Mouse (Mus musculus) stomach, embryonic 16.5 days (tissue): ENCODE data around the gene Emcn. TPM values are rescaled to one million over a fixed set of nuclear protein-coding genes. Genes with fewer than 3 reads are reported as not detected.

Experiments
- ATAC-seq: fragments of 200-750 bp; cut with Nextera tagmentation; 2 replicates; pipeline ENCODE4 v1.8.0; 2017; ENCODE audit warnings: moderate number of reproducible peaks, moderate TSS enrichment; ENCODE audit not compliant: insufficient read depth, low FRiP score
- H3K27ac ChIP-seq: fragments of 300-500 bp; sonication (generic); 2 replicates; pipeline ENCODE4 v1.5.1; 2014; ENCODE audit warnings: low read length
- H3K27me3 ChIP-seq: fragments of 300-500 bp; sonication (generic); 2 replicates; pipeline ENCODE4 v1.6.1; 2014; ENCODE audit warnings: low read length, control low read depth, mixed read lengths; ENCODE audit not compliant: control insufficient read depth, insufficient read depth
- H3K36me3 ChIP-seq: fragments of 300-500 bp; sonication (generic); 2 replicates; pipeline ENCODE4 v1.6.1; 2014; ENCODE audit warnings: low read length; ENCODE audit not compliant: control insufficient read depth, insufficient read depth
- H3K4me1 ChIP-seq: fragments of 300-500 bp; sonication (generic); 2 replicates; pipeline ENCODE4 v1.6.1; 2014; ENCODE audit warnings: low read length, control low read depth, mixed read lengths; ENCODE audit not compliant: control insufficient read depth, insufficient read depth
- H3K4me2 ChIP-seq: fragments of 300-500 bp; sonication (generic); 2 replicates; pipeline ENCODE4 v1.6.1; 2014; ENCODE audit warnings: low read depth, low read length, mixed read lengths
- H3K4me3 ChIP-seq: fragments of 300-500 bp; sonication (generic); replicated peaks from 2 replicates; pipeline ENCODE4 v1.5.1; 2014; ENCODE audit warnings: mild to moderate bottlenecking, low read length
- H3K9ac ChIP-seq: fragments of 300-500 bp; sonication (generic); 2 replicates; pipeline ENCODE4 v1.6.1; 2014; ENCODE audit warnings: low read length
- H3K9me3 ChIP-seq: fragments of 300-500 bp; sonication (generic); replicated peaks from 2 replicates; pipeline ENCODE4 v1.6.1; 2016; ENCODE audit warnings: low read length, control low read depth; ENCODE audit not compliant: control insufficient read depth
- WGBS: fragments of 180-500 bp; shearing (Covaris S2); extraction: QIAGEN DNeasy Blood & Tissue Kit; methylation state at CpG from one replicate; pipeline ENCODE4 v1.1.7; 2014; 5-methylcytosine and 5-hydroxymethylcytosine counted together
- polyA plus RNA-seq: library from polyadenylated mRNA; unstranded; fragments of >200 nt; fragmentation: Nextera tagmentation; extraction: Ambion mirVana; gene quantifications from 2 replicates; pipeline ENCODE4 v1.2.1, GENCODE M21; 2015

Gene Emcn
- polyA plus RNA-seq, 1 experiment from 2014 or later, result 23.2 TPM

GRCm38 (mm10) chr3:137465953-137466352 is 125.1 kb downstream of the Emcn start:
- no peak overlapping the region for H3K4me2 ChIP-seq
- H3K9ac ChIP-seq, result no peak overlapping the region
- H3K9me3 ChIP-seq, result no peaks in the 10 kb centered on the region
- H3K27ac ChIP-seq, result no peak overlapping the region
- no peaks in the 10 kb centered on the region for H3K36me3 ChIP-seq
- H3K27me3 ChIP-seq, result no peaks in the 10 kb centered on the region
- 52% methylated on average over 4 of the region's 4 CpGs for WGBS
- H3K4me3 ChIP-seq, result no peak overlapping the region
- H3K4me1 ChIP-seq, result no peaks in the 10 kb centered on the region
- ATAC-seq, result no peak

- H3K4me2 ChIP-seq, result no peak overlapping the region
- no peak overlapping the region for H3K4me3 ChIP-seq
- ATAC-seq, result no peak
- no peaks in the 10 kb centered on the region for H3K4me1 ChIP-seq
- no peaks in the 10 kb centered on the region for H3K36me3 ChIP-seq
- WGBS, result 77% methylated on average over 4 of the region's 4 CpGs
- no peak overlapping the region for H3K9ac ChIP-seq
- H3K27me3 ChIP-seq, result no peaks in the 10 kb centered on the region
- H3K9me3 ChIP-seq, result no peaks in the 10 kb centered on the region
- no peak overlapping the region for H3K27ac ChIP-seq
These were observed 125.9 kb downstream of the Emcn start for GRCm38 (mm10) chr3:137466766-137467165.

- Histone ChIP-seq H3K27ac (no peak overlapping the region), H3K9me3 (no peaks in the 10 kb centered on the region), H3K4me2 (no peak overlapping the region), H3K4me1 (no peaks in the 10 kb centered on the region), H3K4me3 (no peak overlapping the region), H3K9ac (no peak overlapping the region), H3K27me3 (no peaks in the 10 kb centered on the region), H3K36me3 (no peaks in the 10 kb centered on the region)
- ATAC-seq, result no peak
- 75% methylated on average over 1 of the region's 1 CpGs for WGBS
These were observed 126.5 kb downstream of the Emcn start for GRCm38 (mm10) chr3:137467386-137467785.

GRCm38 (mm10) chr3:137472145-137472544 is 131.3 kb downstream of the Emcn start:
- H3K27ac ChIP-seq, result no peak overlapping the region
- H3K4me3 ChIP-seq, result no peak overlapping the region
- no peaks in the 10 kb centered on the region for H3K4me1 ChIP-seq
- H3K9ac ChIP-seq, result no peak overlapping the region
- H3K4me2 ChIP-seq, result no peak overlapping the region
- no peaks in the 10 kb centered on the region for H3K27me3 ChIP-seq
- WGBS, result 63% methylated on average over 1 of the region's 1 CpGs
- ATAC-seq, result no peak
- no peaks in the 10 kb centered on the region for H3K9me3 ChIP-seq
- no peaks in the 10 kb centered on the region for H3K36me3 ChIP-seq

GRCm38 (mm10) chr3:137479761-137480339 is 139.0 kb downstream of the Emcn start:
- 46% methylated on average over 7 of the region's 7 CpGs for WGBS
- no peak overlapping the region for H3K4me2 ChIP-seq
- H3K36me3 ChIP-seq, result no peaks in the 10 kb centered on the region
- no peak for ATAC-seq
- peaks cover 12% of the 10 kb centered on the region; the same call in 1 of the 2 replicates for H3K4me1 ChIP-seq
- no peak overlapping the region for H3K4me3 ChIP-seq
- no peaks in the 10 kb centered on the region for H3K27me3 ChIP-seq
- H3K27ac ChIP-seq, result no peak overlapping the region
- no peaks in the 10 kb centered on the region for H3K9me3 ChIP-seq
- no peak overlapping the region for H3K9ac ChIP-seq

- no peak overlapping the region for H3K9ac ChIP-seq
- no peak overlapping the region for H3K4me3 ChIP-seq
- H3K36me3 ChIP-seq, result no peaks in the 10 kb centered on the region
- ATAC-seq, result no peak
- H3K27ac ChIP-seq, result no peak overlapping the region
- H3K27me3 ChIP-seq, result no peaks in the 10 kb centered on the region
- no peaks in the 10 kb centered on the region for H3K9me3 ChIP-seq
- H3K4me2 ChIP-seq, result no peak overlapping the region
- H3K4me1 ChIP-seq, result peaks cover 12% of the 10 kb centered on the region; the same call in 1 of the 2 replicates
These were observed 140.3 kb downstream of the Emcn start for GRCm38 (mm10) chr3:137481157-137481556.
